Mouse (Mus musculus): ENCODE data around the gene Ankrd6. TPM values are rescaled to one million over a fixed set of nuclear protein-coding genes. Genes with fewer than 3 reads are reported as not detected.
A peak's percentile ranks its signal among the peaks of the same experiment; 100 is the strongest.
"Not testable (repeated sequence)": the region's sequence is repeated elsewhere in the genome, so short reads cannot be mapped to it uniquely, and the experiment has no call there.

Gene Ankrd6
- polyA plus RNA-seq, 1 experiment from 2014 or later = 31.3 TPM

- not testable (repeated sequence) for H3K9ac ChIP-seq (replicated peaks; ENCODE audit: low read length); H3K4me2 ChIP-seq (ENCODE audit: low read length); H3K27me3 ChIP-seq (ENCODE audit: control insufficient read depth, insufficient read depth, low read length); H3K4me3 ChIP-seq (replicated peaks; ENCODE audit: low read depth, low read length); H3K27ac ChIP-seq (replicated peaks; ENCODE audit: low read depth, low read length); H3K4me1 ChIP-seq (ENCODE audit: control insufficient read depth, insufficient read depth, low read length); H3K36me3 ChIP-seq (ENCODE audit: control insufficient read depth, insufficient read depth, low read length); DNase-seq; H3K9me3 ChIP-seq (ENCODE audit: control insufficient read depth, low read length); ATAC-seq (ENCODE audit: low FRiP score, low TSS enrichment)
- 91% methylated on average over 19 of the region's 19 CpGs for WGBS
Measured at GRCm38 (mm10) chr4:32964619-32965018, 14.0 kb upstream of the Ankrd6 start.

GRCm38 (mm10) chr4:32961394-32961793 is 10.8 kb upstream of the Ankrd6 start:
- no peak for DNase-seq
- no peak for ATAC-seq (ENCODE audit: low FRiP score, low TSS enrichment)
- Histone ChIP-seq H3K4me1 (ENCODE audit: control insufficient read depth, insufficient read depth, low read length) (no peaks in the 10 kb centered on the region), H3K9ac (replicated peaks; ENCODE audit: low read length) (no peak overlapping the region), H3K4me2 (ENCODE audit: low read length) (no peak overlapping the region), H3K4me3 (replicated peaks; ENCODE audit: low read depth, low read length) (no peak overlapping the region), H3K27me3 (ENCODE audit: control insufficient read depth, insufficient read depth, low read length) (no peaks in the 10 kb centered on the region), H3K27ac (replicated peaks; ENCODE audit: low read depth, low read length) (no peak overlapping the region), H3K36me3 (ENCODE audit: control insufficient read depth, insufficient read depth, low read length) (no peaks in the 10 kb centered on the region), H3K9me3 (ENCODE audit: control insufficient read depth, low read length) (no peaks in the 10 kb centered on the region)
- WGBS = 89% methylated on average over 3 of the region's 3 CpGs

GRCm38 (mm10) chr4:32956423-32956822 is 5.8 kb upstream of the Ankrd6 start:
- H3K4me3 ChIP-seq (replicated peaks; ENCODE audit: low read depth, low read length) = no peak overlapping the region
- H3K27me3 ChIP-seq (ENCODE audit: control insufficient read depth, insufficient read depth, low read length) = peaks cover 3% of the 10 kb centered on the region; the same call in 1 of the 2 replicates
- ATAC-seq (ENCODE audit: low FRiP score, low TSS enrichment) (no peak), DNase-seq (no peak)
- no peak overlapping the region for H3K9ac ChIP-seq (replicated peaks; ENCODE audit: low read length)
- H3K4me2 ChIP-seq (ENCODE audit: low read length) = no peak overlapping the region
- H3K9me3 ChIP-seq (ENCODE audit: control insufficient read depth, low read length) = no peaks in the 10 kb centered on the region
- H3K36me3 ChIP-seq (ENCODE audit: control insufficient read depth, insufficient read depth, low read length) = no peaks in the 10 kb centered on the region
- WGBS = 26% methylated on average over 2 of the region's 2 CpGs
- no peaks in the 10 kb centered on the region for H3K4me1 ChIP-seq (ENCODE audit: control insufficient read depth, insufficient read depth, low read length)
- no peak overlapping the region for H3K27ac ChIP-seq (replicated peaks; ENCODE audit: low read depth, low read length)

GRCm38 (mm10) chr4:32952681-32953080 is 2.0 kb upstream of the Ankrd6 start:
- no peaks in the 10 kb centered on the region for H3K9me3 ChIP-seq (ENCODE audit: control insufficient read depth, low read length)
- 26% methylated on average over 7 of the region's 7 CpGs for WGBS
- no peak overlapping the region for H3K4me2 ChIP-seq (ENCODE audit: low read length)
- H3K27ac ChIP-seq (replicated peaks; ENCODE audit: low read depth, low read length) = no peak overlapping the region
- ATAC-seq (ENCODE audit: low FRiP score, low TSS enrichment) (no peak), DNase-seq (no peak)
- peaks cover 11% of the 10 kb centered on the region; the same call in 1 of the 2 replicates for H3K4me1 ChIP-seq (ENCODE audit: control insufficient read depth, insufficient read depth, low read length)
- H3K9ac ChIP-seq (replicated peaks; ENCODE audit: low read length) = no peak overlapping the region
- H3K4me3 ChIP-seq (replicated peaks; ENCODE audit: low read depth, low read length) = no peak overlapping the region
- H3K36me3 ChIP-seq (ENCODE audit: control insufficient read depth, insufficient read depth, low read length) = no peaks in the 10 kb centered on the region
- peaks cover 4% of the 10 kb centered on the region; the same call in 1 of the 2 replicates for H3K27me3 ChIP-seq (ENCODE audit: control insufficient read depth, insufficient read depth, low read length)

- H3K9ac ChIP-seq (replicated peaks; ENCODE audit: low read length) = peak overlapping the region; percentile 55
- H3K27me3 ChIP-seq (ENCODE audit: control insufficient read depth, insufficient read depth, low read length) = peaks cover 4% of the 10 kb centered on the region; the same call in 1 of the 2 replicates
- peak; percentile 74 for DNase-seq
- H3K9me3 ChIP-seq (ENCODE audit: control insufficient read depth, low read length) = no peaks in the 10 kb centered on the region
- peaks cover 11% of the 10 kb centered on the region; the same call in 1 of the 2 replicates for H3K4me1 ChIP-seq (ENCODE audit: control insufficient read depth, insufficient read depth, low read length)
- H3K4me3 ChIP-seq (replicated peaks; ENCODE audit: low read depth, low read length) = peak overlapping the region; percentile 67
- WGBS = 7% methylated on average over 34 of the region's 34 CpGs
- no peak overlapping the region for H3K27ac ChIP-seq (replicated peaks; ENCODE audit: low read depth, low read length)
- ATAC-seq (ENCODE audit: low FRiP score, low TSS enrichment) = peak; percentile 47
- no peaks in the 10 kb centered on the region for H3K36me3 ChIP-seq (ENCODE audit: control insufficient read depth, insufficient read depth, low read length)
- peak overlapping the region; percentile 82 for H3K4me2 ChIP-seq (ENCODE audit: low read length)
Measured at GRCm38 (mm10) chr4:32951035-32951940, 647 bp upstream of the Ankrd6 start.

- no peak for ATAC-seq (ENCODE audit: low FRiP score, low TSS enrichment)
- Histone ChIP-seq H3K4me2 (ENCODE audit: low read length) (no peak overlapping the region), H3K9me3 (ENCODE audit: control insufficient read depth, low read length) (no peaks in the 10 kb centered on the region), H3K27ac (replicated peaks; ENCODE audit: low read depth, low read length) (no peak overlapping the region), H3K4me3 (replicated peaks; ENCODE audit: low read depth, low read length) (no peak overlapping the region), H3K9ac (replicated peaks; ENCODE audit: low read length) (no peak overlapping the region), H3K27me3 (ENCODE audit: control insufficient read depth, insufficient read depth, low read length) (peaks cover 4% of the 10 kb centered on the region; the same call in 1 of the 2 replicates), H3K4me1 (ENCODE audit: control insufficient read depth, insufficient read depth, low read length) (peaks cover 11% of the 10 kb centered on the region; the same call in 1 of the 2 replicates), H3K36me3 (ENCODE audit: control insufficient read depth, insufficient read depth, low read length) (no peaks in the 10 kb centered on the region)
- 46% methylated on average over 10 of the region's 10 CpGs for WGBS
- no peak for DNase-seq
Measured at GRCm38 (mm10) chr4:32948696-32949095, 1.9 kb downstream of the Ankrd6 start.

- no peaks in the 10 kb centered on the region for H3K9me3 ChIP-seq (ENCODE audit: control insufficient read depth, low read length)
- peak; percentile 39 for DNase-seq
- H3K4me2 ChIP-seq (ENCODE audit: low read length) = no peak overlapping the region
- no peak for ATAC-seq (ENCODE audit: low FRiP score, low TSS enrichment)
- H3K4me3 ChIP-seq (replicated peaks; ENCODE audit: low read depth, low read length) = no peak overlapping the region
- 29% methylated on average over 4 of the region's 4 CpGs for WGBS
- peaks cover 4% of the 10 kb centered on the region; the same call in 1 of the 2 replicates for H3K27me3 ChIP-seq (ENCODE audit: control insufficient read depth, insufficient read depth, low read length)
- H3K27ac ChIP-seq (replicated peaks; ENCODE audit: low read depth, low read length) = no peak overlapping the region
- H3K4me1 ChIP-seq (ENCODE audit: control insufficient read depth, insufficient read depth, low read length) = peaks cover 11% of the 10 kb centered on the region; the same call in 1 of the 2 replicates
- no peak overlapping the region for H3K9ac ChIP-seq (replicated peaks; ENCODE audit: low read length)
- H3K36me3 ChIP-seq (ENCODE audit: control insufficient read depth, insufficient read depth, low read length) = no peaks in the 10 kb centered on the region
Measured at GRCm38 (mm10) chr4:32947631-32948030, 3.0 kb downstream of the Ankrd6 start.

GRCm38 (mm10) chr4:32940984-32941383 is 9.7 kb downstream of the Ankrd6 start:
- no peak for ATAC-seq (ENCODE audit: low FRiP score, low TSS enrichment)
- H3K27me3 ChIP-seq (ENCODE audit: control insufficient read depth, insufficient read depth, low read length) = no peaks in the 10 kb centered on the region
- no peak overlapping the region for H3K4me3 ChIP-seq (replicated peaks; ENCODE audit: low read depth, low read length)
- no peak overlapping the region for H3K4me2 ChIP-seq (ENCODE audit: low read length)
- H3K27ac ChIP-seq (replicated peaks; ENCODE audit: low read depth, low read length) = no peak overlapping the region
- H3K9ac ChIP-seq (replicated peaks; ENCODE audit: low read length) = no peak overlapping the region
- no peaks in the 10 kb centered on the region for H3K9me3 ChIP-seq (ENCODE audit: control insufficient read depth, low read length)
- no peak for DNase-seq
- no peaks in the 10 kb centered on the region for H3K4me1 ChIP-seq (ENCODE audit: control insufficient read depth, insufficient read depth, low read length)
- WGBS = 48% methylated on average over 4 of the region's 4 CpGs
- no peaks in the 10 kb centered on the region for H3K36me3 ChIP-seq (ENCODE audit: control insufficient read depth, insufficient read depth, low read length)

- H3K27ac ChIP-seq (replicated peaks; ENCODE audit: low read depth, low read length) = no peak overlapping the region
- ATAC-seq (ENCODE audit: low FRiP score, low TSS enrichment) (no peak), DNase-seq (no peak)
- H3K27me3 ChIP-seq (ENCODE audit: control insufficient read depth, insufficient read depth, low read length) = no peaks in the 10 kb centered on the region
- H3K36me3 ChIP-seq (ENCODE audit: control insufficient read depth, insufficient read depth, low read length) = no peaks in the 10 kb centered on the region
- no peaks in the 10 kb centered on the region for H3K9me3 ChIP-seq (ENCODE audit: control insufficient read depth, low read length)
- no peaks in the 10 kb centered on the region for H3K4me1 ChIP-seq (ENCODE audit: control insufficient read depth, insufficient read depth, low read length)
- WGBS = 56% methylated on average over 5 of the region's 5 CpGs
- H3K9ac ChIP-seq (replicated peaks; ENCODE audit: low read length) = no peak overlapping the region
- no peak overlapping the region for H3K4me2 ChIP-seq (ENCODE audit: low read length)
- no peak overlapping the region for H3K4me3 ChIP-seq (replicated peaks; ENCODE audit: low read depth, low read length)
Measured at GRCm38 (mm10) chr4:32939964-32940363, 10.7 kb downstream of the Ankrd6 start.

Data from midbrain, embryonic 14.5 days (tissue).